Mouse (Mus musculus): ENCODE measurements around the gene Mycl.

- TF ChIP-seq CTCF (IDR thresholded peaks at IDR 0.05; ENCODE audit: insufficient read depth, low read length): no peak
- no peak for TF ChIP-seq POLR2A (IDR thresholded peaks at IDR 0.05; ENCODE audit: borderline replicate concordance, extremely low read depth, low read depth, low read length)
These were observed 46.4 kb upstream of the Mycl start for GRCm38 (mm10) chr4:122949096-122949495.

Measured in lung, adult 2 months (tissue).